Mouse (Mus musculus) natural killer cell, adult 2 months (primary cell): ENCODE measurements around the gene Gm45716.

ENCODE experiments used
- DNase-seq, 2 experiments: peaks; one replicate each; pipeline ENCODE4 v3.0.0; 2022; ENCODE audit warnings: low spot score in 2 of 2

Gene Gm45716

DNA sequence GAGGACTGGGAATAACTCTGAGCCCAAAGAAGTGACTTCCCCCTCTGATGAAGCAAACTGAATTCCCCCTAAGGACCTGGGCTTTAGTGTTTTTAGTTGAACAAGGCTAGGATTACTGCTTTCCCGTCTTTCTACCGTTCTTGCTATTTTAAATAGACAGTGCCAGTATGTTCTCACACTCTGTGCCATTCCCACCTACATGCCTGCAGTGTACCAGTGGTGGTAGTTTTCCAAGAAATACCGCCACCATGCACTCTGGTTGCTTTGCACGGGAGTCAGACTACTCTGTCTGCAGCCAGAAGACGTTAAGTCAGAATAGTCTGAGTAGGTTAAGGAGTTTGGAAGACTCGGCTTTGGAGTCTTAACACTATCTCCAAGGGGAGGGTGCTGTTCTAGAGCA, 96.1 kb downstream of the Gm45716 start:
- DNase-seq, result no peak

DNA sequence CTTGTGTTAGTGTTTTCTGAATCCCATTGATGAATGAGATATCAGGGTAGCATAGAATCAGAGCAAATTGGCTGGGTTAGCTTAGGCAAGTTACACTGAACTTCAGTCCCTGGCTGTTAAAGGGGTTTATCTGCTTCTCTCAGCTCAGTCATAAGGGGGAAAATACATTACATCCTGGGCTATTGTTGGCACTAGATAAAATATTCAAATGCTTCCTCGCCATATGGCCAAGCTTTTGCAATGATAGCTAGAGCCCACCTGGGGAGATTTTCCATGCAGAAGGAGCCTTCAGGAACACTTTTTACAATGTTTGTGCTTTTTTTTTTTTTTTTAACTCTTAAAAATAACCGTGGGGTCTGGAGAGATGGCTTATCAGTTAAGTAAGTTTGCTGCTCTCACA, 96.6 kb downstream of the Gm45716 start:
- DNase-seq, result no peak

DNA sequence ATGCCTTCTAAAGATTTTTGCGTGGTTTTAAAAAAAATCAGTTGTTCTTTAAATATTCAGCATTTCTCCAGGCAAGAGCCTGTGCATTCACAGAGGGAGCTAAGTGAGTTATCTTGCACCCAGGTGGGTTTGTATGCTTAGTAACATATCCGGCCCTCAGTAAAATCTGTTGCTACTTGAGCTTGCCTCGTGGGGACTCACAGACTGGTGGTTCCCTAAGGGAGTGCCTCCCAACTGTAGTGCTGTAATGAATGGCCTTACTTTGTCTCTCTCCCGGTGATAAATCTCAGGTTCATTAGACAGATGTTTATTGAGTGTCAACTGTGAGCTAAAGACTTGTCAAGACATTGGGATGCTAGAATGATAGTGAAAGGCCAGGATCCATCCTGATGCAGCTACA, 97.1 kb downstream of the Gm45716 start:
- no peak for DNase-seq

DNA sequence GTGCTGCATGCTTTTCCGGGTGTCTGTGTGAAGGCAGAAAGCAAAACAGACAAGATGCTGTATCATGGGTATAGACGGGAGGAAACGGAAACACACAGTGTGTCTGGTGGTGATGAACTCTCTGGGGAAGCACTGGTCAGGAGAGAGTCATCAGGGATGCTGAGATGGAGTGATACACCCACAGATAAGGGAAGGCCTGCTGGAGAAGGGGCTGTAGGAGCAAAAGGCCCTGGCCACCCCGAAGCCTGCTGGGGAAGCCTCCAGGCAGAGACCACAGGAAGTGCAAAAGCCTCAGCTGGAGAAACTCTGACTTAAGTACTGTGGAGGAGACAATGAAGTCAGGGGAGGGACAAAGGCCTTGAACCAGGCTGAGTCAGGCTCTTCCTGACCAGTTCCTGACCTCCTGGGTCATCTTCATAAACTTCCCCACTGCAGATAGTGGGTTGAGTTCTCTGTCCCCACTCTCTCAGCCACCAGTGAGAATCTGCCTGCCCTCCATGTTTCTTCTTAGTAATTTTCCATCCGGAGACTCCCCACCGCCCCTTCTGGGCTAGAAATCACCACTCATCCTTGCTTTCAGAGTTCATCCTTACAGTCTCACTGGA, 99.2 kb downstream of the Gm45716 start:
- DNase-seq, result no peak

DNA sequence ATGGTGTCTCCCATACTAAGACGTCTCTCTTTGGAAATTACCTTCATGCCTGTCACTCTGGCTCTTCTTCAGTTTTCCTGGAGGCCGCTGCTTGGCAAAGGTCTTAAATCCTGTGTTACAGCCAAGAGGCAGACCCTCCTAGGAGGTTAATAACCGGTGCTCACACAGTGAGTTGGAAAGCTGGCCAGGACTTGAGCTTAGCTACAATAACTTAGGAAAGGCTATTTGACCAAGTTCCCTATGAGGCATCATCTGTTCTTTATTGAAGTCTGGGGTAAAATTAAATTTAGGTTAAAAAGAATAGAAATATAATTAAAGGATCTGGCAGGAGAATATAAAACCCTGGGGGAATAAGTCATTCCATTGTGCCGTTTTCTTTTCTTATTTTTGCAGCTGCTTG, 103.7 kb downstream of the Gm45716 start:
- DNase-seq, result no peak

DNA sequence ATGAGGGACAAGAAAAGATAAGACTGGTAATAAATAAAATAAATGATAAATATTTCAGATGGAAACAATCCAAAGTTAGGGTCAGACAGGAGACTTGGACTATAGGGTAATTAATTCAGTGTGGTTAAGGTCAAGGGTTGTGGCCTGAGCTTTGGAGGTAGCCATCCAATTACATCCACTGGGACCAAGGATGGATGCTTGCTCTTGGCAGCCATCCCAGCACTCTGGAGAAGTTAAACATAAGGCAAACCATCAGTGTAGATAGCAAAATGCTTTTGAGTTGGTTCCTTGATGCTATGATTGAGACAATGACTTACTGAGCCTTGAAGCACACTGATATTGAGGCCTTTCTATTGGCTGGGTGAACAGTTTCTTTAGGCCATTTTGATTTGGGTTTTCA, 105.3 kb downstream of the Gm45716 start:
- no peak for DNase-seq

DNA sequence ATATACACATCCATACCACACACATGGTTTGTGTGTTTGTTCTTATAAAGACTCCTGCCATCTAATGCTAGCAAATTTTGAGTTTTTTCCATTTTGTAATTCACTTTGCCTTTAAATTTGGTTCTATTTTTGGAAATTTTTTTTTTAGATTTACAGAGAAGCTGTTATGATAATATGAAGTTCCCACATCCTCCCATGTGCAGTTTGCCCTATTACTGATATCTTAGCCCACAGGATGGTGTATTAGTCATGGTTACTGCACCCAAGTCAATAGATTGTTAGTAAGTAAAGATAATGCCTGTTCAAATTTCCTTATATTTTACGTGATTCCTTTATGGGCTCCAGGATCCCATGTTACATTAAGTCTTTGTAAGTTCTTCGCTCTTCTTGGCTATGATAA, 107.1 kb downstream of the Gm45716 start:
- DNase-seq, result no peak
